Mouse (Mus musculus): ENCODE data around the gene Phactr2. TPM values are rescaled to one million over a fixed set of nuclear protein-coding genes. Genes with fewer than 3 reads are reported as not detected.

The Phactr2 gene
- polyA plus RNA-seq, 1 experiment from 2014 or later = 41.5 TPM

GRCm38 (mm10) chr10:13180211-13180610, 294.0 kb downstream of the Phactr2 start:
- H3K4me3 ChIP-seq (ENCODE audit: low read length) = no peak overlapping the region
- no peak overlapping the region for H3K9ac ChIP-seq (ENCODE audit: low read depth, low read length)
- H3K9me3 ChIP-seq (ENCODE audit: control insufficient read depth, low read length) = no peaks in the 10 kb centered on the region
- H3K4me1 ChIP-seq (ENCODE audit: control insufficient read depth, insufficient read depth, low read length) = no peaks in the 10 kb centered on the region
- WGBS = 88% methylated on average over 7 of the region's 7 CpGs
- no peak overlapping the region for H3K4me2 ChIP-seq (replicated peaks; ENCODE audit: low read depth, low read length)
- no peak overlapping the region for H3K27ac ChIP-seq (ENCODE audit: low read depth, low read length)
- peaks cover 77% of the 10 kb centered on the region for H3K36me3 ChIP-seq (ENCODE audit: control insufficient read depth, insufficient read depth, low read length)
- no peaks in the 10 kb centered on the region for H3K27me3 ChIP-seq (ENCODE audit: control insufficient read depth, insufficient read depth, low read length)
- no peak for ATAC-seq (ENCODE audit: low FRiP score, low TSS enrichment)

- Histone ChIP-seq H3K4me3 (ENCODE audit: low read length) (no peak within 1 kb of the TSS), H3K27me3 (ENCODE audit: control insufficient read depth, insufficient read depth, low read length) (no peaks in the 10 kb centered on the region), H3K27ac (ENCODE audit: low read depth, low read length) (no peak within 1 kb of the TSS), H3K36me3 (ENCODE audit: control insufficient read depth, insufficient read depth, low read length) (peaks cover 65% of the 10 kb centered on the region), H3K4me2 (replicated peaks; ENCODE audit: low read depth, low read length) (no peak within 1 kb of the TSS), H3K4me1 (ENCODE audit: control insufficient read depth, insufficient read depth, low read length) (no peaks in the 10 kb centered on the region), H3K9me3 (ENCODE audit: control insufficient read depth, low read length) (no peaks in the 10 kb centered on the region), H3K9ac (ENCODE audit: low read depth, low read length) (no peak within 1 kb of the TSS)
- 88% methylated on average over 7 of the region's 7 CpGs for WGBS
- ATAC-seq (ENCODE audit: low FRiP score, low TSS enrichment) = no peak
Measured at GRCm38 (mm10) chr10:13177973-13178624, 296.1 kb downstream of the Phactr2 start, which contains the start of gene Zc2hc1b. TSS of gene Zc2hc1b (minus strand) at chr10:13178023.

- Histone ChIP-seq H3K4me2 (replicated peaks; ENCODE audit: low read depth, low read length) (no peak overlapping the region), H3K36me3 (ENCODE audit: control insufficient read depth, insufficient read depth, low read length) (peaks cover 44% of the 10 kb centered on the region), H3K4me3 (ENCODE audit: low read length) (no peak overlapping the region), H3K27me3 (ENCODE audit: control insufficient read depth, insufficient read depth, low read length) (no peaks in the 10 kb centered on the region), H3K27ac (ENCODE audit: low read depth, low read length) (no peak overlapping the region), H3K9ac (ENCODE audit: low read depth, low read length) (no peak overlapping the region), H3K9me3 (ENCODE audit: control insufficient read depth, low read length) (no peaks in the 10 kb centered on the region), H3K4me1 (ENCODE audit: control insufficient read depth, insufficient read depth, low read length) (no peaks in the 10 kb centered on the region)
- no peak for ATAC-seq (ENCODE audit: low FRiP score, low TSS enrichment)
- 91% methylated on average over 7 of the region's 7 CpGs for WGBS
Measured at GRCm38 (mm10) chr10:13175866-13176265, 298.3 kb downstream of the Phactr2 start.

GRCm38 (mm10) chr10:13172798-13173221, 301.4 kb downstream of the Phactr2 start:
- Histone ChIP-seq H3K4me1 (ENCODE audit: control insufficient read depth, insufficient read depth, low read length) (no peaks in the 10 kb centered on the region), H3K36me3 (ENCODE audit: control insufficient read depth, insufficient read depth, low read length) (peaks cover 14% of the 10 kb centered on the region; the same call in 1 of the 2 replicates), H3K27ac (ENCODE audit: low read depth, low read length) (no peak overlapping the region), H3K4me3 (ENCODE audit: low read length) (no peak overlapping the region), H3K9ac (ENCODE audit: low read depth, low read length) (no peak overlapping the region), H3K4me2 (replicated peaks; ENCODE audit: low read depth, low read length) (no peak overlapping the region), H3K27me3 (ENCODE audit: control insufficient read depth, insufficient read depth, low read length) (no peaks in the 10 kb centered on the region), H3K9me3 (ENCODE audit: control insufficient read depth, low read length) (no peaks in the 10 kb centered on the region)
- peak; percentile 74; the same call in 1 of the 2 replicates for ATAC-seq (ENCODE audit: low FRiP score, low TSS enrichment)
- 25% methylated on average over 10 of the region's 10 CpGs for WGBS

GRCm38 (mm10) chr10:13171461-13171860, 302.8 kb downstream of the Phactr2 start:
- WGBS = 50% methylated on average over 2 of the region's 2 CpGs
- Histone ChIP-seq H3K4me2 (replicated peaks; ENCODE audit: low read depth, low read length) (no peak overlapping the region), H3K9me3 (ENCODE audit: control insufficient read depth, low read length) (no peaks in the 10 kb centered on the region), H3K36me3 (ENCODE audit: control insufficient read depth, insufficient read depth, low read length) (peaks cover under 1% of the 10 kb centered on the region; the same call in 1 of the 2 replicates), H3K9ac (ENCODE audit: low read depth, low read length) (no peak overlapping the region), H3K27ac (ENCODE audit: low read depth, low read length) (no peak overlapping the region), H3K27me3 (ENCODE audit: control insufficient read depth, insufficient read depth, low read length) (no peaks in the 10 kb centered on the region), H3K4me3 (ENCODE audit: low read length) (no peak overlapping the region), H3K4me1 (ENCODE audit: control insufficient read depth, insufficient read depth, low read length) (no peaks in the 10 kb centered on the region)
- ATAC-seq (ENCODE audit: low FRiP score, low TSS enrichment) = peak; percentile 33; the same call in 1 of the 2 replicates

GRCm38 (mm10) chr10:13170739-13171448, 303.3 kb downstream of the Phactr2 start:
- WGBS = 30% methylated on average over 12 of the region's 12 CpGs
- Histone ChIP-seq H3K9me3 (ENCODE audit: control insufficient read depth, low read length) (no peaks in the 10 kb centered on the region), H3K4me3 (ENCODE audit: low read length) (no peak overlapping the region), H3K36me3 (ENCODE audit: control insufficient read depth, insufficient read depth, low read length) (no peaks in the 10 kb centered on the region), H3K4me1 (ENCODE audit: control insufficient read depth, insufficient read depth, low read length) (no peaks in the 10 kb centered on the region), H3K27ac (ENCODE audit: low read depth, low read length) (no peak overlapping the region), H3K27me3 (ENCODE audit: control insufficient read depth, insufficient read depth, low read length) (no peaks in the 10 kb centered on the region), H3K4me2 (replicated peaks; ENCODE audit: low read depth, low read length) (no peak overlapping the region), H3K9ac (ENCODE audit: low read depth, low read length) (no peak overlapping the region)
- ATAC-seq (ENCODE audit: low FRiP score, low TSS enrichment) = 0 out of 2 replicates have a peak, but pooled peaks have one; percentile 26

GRCm38 (mm10) chr10:13168461-13168860, 305.8 kb downstream of the Phactr2 start:
- Histone ChIP-seq H3K27me3 (ENCODE audit: control insufficient read depth, insufficient read depth, low read length) (no peaks in the 10 kb centered on the region), H3K9me3 (ENCODE audit: control insufficient read depth, low read length) (no peaks in the 10 kb centered on the region), H3K36me3 (ENCODE audit: control insufficient read depth, insufficient read depth, low read length) (no peaks in the 10 kb centered on the region), H3K4me2 (replicated peaks; ENCODE audit: low read depth, low read length) (no peak overlapping the region), H3K27ac (ENCODE audit: low read depth, low read length) (no peak overlapping the region), H3K4me3 (ENCODE audit: low read length) (no peak overlapping the region), H3K4me1 (ENCODE audit: control insufficient read depth, insufficient read depth, low read length) (no peaks in the 10 kb centered on the region), H3K9ac (ENCODE audit: low read depth, low read length) (no peak overlapping the region)
- WGBS = 86% methylated on average over 5 of the region's 5 CpGs
- ATAC-seq (ENCODE audit: low FRiP score, low TSS enrichment) = no peak

- no peaks in the 10 kb centered on the region for H3K4me1 ChIP-seq (ENCODE audit: control insufficient read depth, insufficient read depth, low read length)
- no peaks in the 10 kb centered on the region for H3K9me3 ChIP-seq (ENCODE audit: control insufficient read depth, low read length)
- no peak overlapping the region for H3K27ac ChIP-seq (ENCODE audit: low read depth, low read length)
- no peak overlapping the region for H3K9ac ChIP-seq (ENCODE audit: low read depth, low read length)
- no peaks in the 10 kb centered on the region for H3K36me3 ChIP-seq (ENCODE audit: control insufficient read depth, insufficient read depth, low read length)
- no peak overlapping the region for H3K4me3 ChIP-seq (ENCODE audit: low read length)
- H3K4me2 ChIP-seq (replicated peaks; ENCODE audit: low read depth, low read length) = no peak overlapping the region
- 76% methylated on average over 4 of the region's 4 CpGs for WGBS
- H3K27me3 ChIP-seq (ENCODE audit: control insufficient read depth, insufficient read depth, low read length) = no peaks in the 10 kb centered on the region
- ATAC-seq (ENCODE audit: low FRiP score, low TSS enrichment) = no peak
Measured at GRCm38 (mm10) chr10:13162031-13162430, 312.2 kb downstream of the Phactr2 start.

- H3K4me1 ChIP-seq (ENCODE audit: control insufficient read depth, insufficient read depth, low read length) = no peaks in the 10 kb centered on the region
- 95% methylated on average over 4 of the region's 4 CpGs for WGBS
- no peaks in the 10 kb centered on the region for H3K36me3 ChIP-seq (ENCODE audit: control insufficient read depth, insufficient read depth, low read length)
- no peak overlapping the region for H3K27ac ChIP-seq (ENCODE audit: low read depth, low read length)
- no peak for ATAC-seq (ENCODE audit: low FRiP score, low TSS enrichment)
- H3K27me3 ChIP-seq (ENCODE audit: control insufficient read depth, insufficient read depth, low read length) = no peaks in the 10 kb centered on the region
- H3K9me3 ChIP-seq (ENCODE audit: control insufficient read depth, low read length) = no peaks in the 10 kb centered on the region
- H3K4me2 ChIP-seq (replicated peaks; ENCODE audit: low read depth, low read length) = no peak overlapping the region
- no peak overlapping the region for H3K9ac ChIP-seq (ENCODE audit: low read depth, low read length)
- H3K4me3 ChIP-seq (ENCODE audit: low read length) = no peak overlapping the region
Measured at GRCm38 (mm10) chr10:13160913-13161312, 313.3 kb downstream of the Phactr2 start.

Measured in kidney, embryonic 14.5 days (tissue).